Mouse (Mus musculus) lung, adult 2 months (tissue): ENCODE measurements at regions not wholly inside any gene's neighbourhood (a gene's known extent, or its start where the extent isn't known, plus 50 kb on each side); places are given as distances from the start of the nearest gene placed in this dataset.

ENCODE experiments used
- CTCF ChIP-seq: fragments of 200-500 bp; IDR thresholded peaks from 2 replicates; pipeline ENCODE4 v1.5.1; 2011; ENCODE audit warnings: mild to moderate bottlenecking, low read length, control low read depth; ENCODE audit not compliant: insufficient read depth
- POLR2A ChIP-seq: fragments of 200-500 bp; IDR thresholded peaks from 2 replicates; pipeline ENCODE4 v1.6.1; 2011; ENCODE audit warnings: low read depth, mild to moderate bottlenecking, control low read depth, low read length, borderline replicate concordance; ENCODE audit errors: extremely low read depth

DNA sequence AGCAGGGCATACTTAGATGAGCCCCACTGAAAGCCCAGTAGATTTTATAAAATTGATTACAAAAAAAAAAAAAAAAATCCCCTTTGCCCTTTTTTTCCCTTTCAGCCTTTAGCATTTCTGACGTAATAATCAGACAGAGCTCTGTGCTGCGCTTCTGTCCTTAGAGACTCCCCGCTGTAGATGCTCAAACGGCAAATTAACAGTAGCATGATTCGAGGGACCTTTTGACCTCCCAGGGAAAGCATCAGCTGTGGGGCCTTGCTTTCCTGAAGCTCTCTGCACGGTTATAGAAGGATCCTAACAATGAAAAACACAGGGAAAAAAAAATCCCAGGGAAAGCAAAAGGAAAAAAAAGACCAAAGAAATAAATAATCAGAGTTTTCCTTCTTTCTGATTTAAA lies 169.2 kb downstream of the Brms1l start:
- TF ChIP-seq CTCF (no peak), POLR2A (no peak)
